Mouse (Mus musculus) G1E (cell line): ENCODE results near the gene Clstn3.

Experiments
- CTCF ChIP-seq: IDR thresholded peaks from 2 replicates; pipeline ENCODE4 v1.5.1; 2012; ENCODE audit warnings: low read depth, low read length, inconsistent platforms, mixed read lengths
- GATA1 ChIP-seq: IDR thresholded peaks from 2 replicates; pipeline ENCODE4 v1.6.1; 2012; ENCODE audit warnings: borderline replicate concordance, low read length, inconsistent platforms, mixed read lengths
- POLR2AphosphoS5 ChIP-seq: IDR thresholded peaks from 2 replicates; pipeline ENCODE4 v1.6.1; 2012; ENCODE audit warnings: low read depth, low read length, inconsistent platforms; ENCODE audit not compliant: insufficient replicate concordance

GRCm38 (mm10) chr6:124502021-124502420, 37.4 kb upstream of the Clstn3 start:
- TF ChIP-seq GATA1 (no peak), CTCF (no peak), POLR2AphosphoS5 (no peak)
